Mouse (Mus musculus): ENCODE results near the gene Sftpa1.

DNA sequence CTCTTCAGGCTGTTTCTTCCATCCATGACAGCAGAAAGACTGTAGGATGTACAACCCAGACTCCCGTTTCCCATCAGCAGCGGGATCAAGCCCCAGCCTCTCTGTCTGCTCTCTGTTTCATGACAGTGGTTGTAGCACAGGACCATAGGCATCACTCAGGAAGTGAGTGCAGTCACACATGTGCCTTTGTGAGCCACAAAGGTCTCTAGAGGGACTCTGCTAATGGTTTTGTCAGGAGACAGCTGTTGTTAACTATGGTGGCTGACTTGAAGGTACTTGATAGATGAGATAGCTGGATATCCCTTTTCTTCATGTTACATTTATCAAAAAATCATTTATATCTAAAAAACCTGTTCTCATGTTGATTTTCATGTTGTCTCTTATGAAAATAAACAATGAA lies 49.2 kb upstream of the Sftpa1 start:
- no peak for TF ChIP-seq CTCF (conservative IDR thresholded peaks at IDR 0.05; ENCODE audit: low read length)
- TF ChIP-seq NANOG (IDR thresholded peaks at IDR 0.05; ENCODE audit: borderline replicate concordance, low read length) = no peak
- no peak for TF ChIP-seq POU5F1 (IDR thresholded peaks at IDR 0.05; ENCODE audit: borderline replicate concordance, low read length)

Data from E14TG2a.4 (cell line).